9 mouse cellular contexts compared by ENCODE assay signal in the genomic region with DNA sequence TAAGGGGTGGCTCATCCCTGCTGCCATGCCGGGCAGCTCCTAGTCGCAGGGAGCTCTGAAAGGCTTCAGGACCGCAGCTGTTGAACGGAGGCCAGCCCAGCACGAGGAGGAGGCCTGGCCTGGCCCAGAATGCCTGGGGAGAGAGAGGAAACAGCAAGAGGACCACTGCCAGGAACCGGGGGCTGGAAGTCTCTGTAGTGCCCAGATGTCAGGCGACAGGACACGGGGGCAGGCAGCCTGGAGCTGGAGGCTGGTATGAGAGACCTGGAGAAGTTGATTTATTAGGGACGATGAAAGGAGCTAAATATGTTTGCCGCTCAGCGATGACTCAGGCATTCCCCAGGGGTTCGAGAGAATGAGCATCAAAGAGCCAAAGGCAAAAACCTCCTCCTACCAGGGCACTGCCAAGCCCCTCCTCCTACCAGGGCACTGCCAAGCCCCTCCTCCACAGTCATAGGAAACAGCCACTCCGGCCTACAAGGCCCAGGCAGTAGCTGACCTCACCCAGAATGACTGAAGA. TPM values are rescaled to one million over a fixed set of nuclear protein-coding genes. Genes with fewer than 3 reads are reported as not detected.
A peak's percentile ranks its signal among the peaks of the same experiment; 100 is the strongest.
DNase-seq lines count a peak whose midpoint lies in the region; ATAC-seq and TF ChIP-seq lines count a peak whose summit lies in the region.
"Had no signal": no experiment of that assay in that cellular context is flagged by ENCODE, and none has a peak within 500 bp of the region (broad histone marks: within the 10 kb centered on the region; RNA-seq: fewer than 3 reads in every experiment).

No protein-coding gene starts in this region.

- 0 out of 2 replicates have a peak overlapping the region, but pooled peaks have one; percentile 42 for H3K27ac ChIP-seq in neural tube, embryonic 12.5 days
- H3K27ac ChIP-seq in heart, embryonic 12.5 days (ENCODE audit: poor library complexity, severe bottlenecking), result no peak overlapping the region
- no peak overlapping the region; the same call in 1 of the 2 replicates for H3K27ac ChIP-seq in lung, postnatal 0 days (ENCODE audit: low read length)
- peak overlapping the region; percentile 57 for H3K27ac ChIP-seq in stomach, embryonic 15.5 days

- no peak for DNase-seq in neural tube, embryonic 10.5 days (ENCODE audit: extremely low spot score, low spot score)
- peak; percentile 50 to 55 for DNase-seq in cerebellum, postnatal 36 days
- DNase-seq in kidney, adult 9 months, result peak; percentile 90
- peak; percentile 85 for DNase-seq in lung, postnatal 0 days (ENCODE audit: low spot score)
- no peak for DNase-seq in thymus, postnatal 25 days

- H3K27me3 ChIP-seq in neural tube, embryonic 12.5 days (replicated peaks), result 0 out of 2 replicates have a peak, but pooled peaks cover 4% of the 10 kb centered on the region
- H3K27me3 ChIP-seq in heart, embryonic 12.5 days (replicated peaks), result peaks cover 49% of the 10 kb centered on the region
- no peaks in the 10 kb centered on the region for H3K27me3 ChIP-seq in lung, postnatal 0 days (replicated peaks; ENCODE audit: insufficient read depth, low read length)
- 0 out of 2 replicates have a peak, but pooled peaks cover 2% of the 10 kb centered on the region for H3K27me3 ChIP-seq in stomach, embryonic 15.5 days (replicated peaks)

- H3K4me1 ChIP-seq in neural tube, embryonic 12.5 days, result peaks cover 11% of the 10 kb centered on the region; the same call in 1 of the 2 replicates
- H3K4me1 ChIP-seq in heart, embryonic 12.5 days (replicated peaks), result no peaks in the 10 kb centered on the region
- 0 out of 2 replicates have a peak, but pooled peaks cover 3% of the 10 kb centered on the region for H3K4me1 ChIP-seq in lung, postnatal 0 days (ENCODE audit: insufficient read depth, low read depth, low read length)
- peaks cover 10% of the 10 kb centered on the region; the same call in 1 of the 2 replicates for H3K4me1 ChIP-seq in stomach, embryonic 15.5 days

- H3K4me3 ChIP-seq in neural tube, embryonic 12.5 days, result no peak overlapping the region
- H3K4me3 ChIP-seq in heart, embryonic 12.5 days, result no peak overlapping the region
- no peak overlapping the region for H3K4me3 ChIP-seq in lung, postnatal 0 days (ENCODE audit: low read depth, low read length)
- no peak overlapping the region for H3K4me3 ChIP-seq in stomach, embryonic 15.5 days (replicated peaks)

- H3K36me3 ChIP-seq in neural tube, embryonic 12.5 days, result no peaks in the 10 kb centered on the region
- no peaks in the 10 kb centered on the region for H3K36me3 ChIP-seq in heart, embryonic 12.5 days
- no peaks in the 10 kb centered on the region for H3K36me3 ChIP-seq in lung, postnatal 0 days (ENCODE audit: insufficient read depth, low read length)
- H3K36me3 ChIP-seq in stomach, embryonic 15.5 days, result no peaks in the 10 kb centered on the region
- H3K36me3 ChIP-seq: G1E had no signal

- TF ChIP-seq CTCF in lung, postnatal 0 days (IDR thresholded peaks at IDR 0.05), result no peak

- H3K9me3 ChIP-seq in neural tube, embryonic 12.5 days, result no peaks in the 10 kb centered on the region
- H3K9me3 ChIP-seq in heart, embryonic 12.5 days (replicated peaks), result no peaks in the 10 kb centered on the region
- H3K9me3 ChIP-seq in lung, postnatal 0 days (ENCODE audit: low read length), result no peaks in the 10 kb centered on the region
- no peaks in the 10 kb centered on the region for H3K9me3 ChIP-seq in stomach, embryonic 15.5 days
- H3K9me3 ChIP-seq: G1E had no signal

- WGBS in neural tube, embryonic 12.5 days, result 43% methylated on average over 13 of the region's 13 CpGs
- 44% methylated on average over 13 of the region's 13 CpGs for WGBS in heart, embryonic 12.5 days
- WGBS in lung, postnatal 0 days, result 24% methylated on average over 13 of the region's 13 CpGs
- WGBS in stomach, embryonic 15.5 days, result 37% methylated on average over 13 of the region's 13 CpGs

- TF ChIP-seq EP300 in lung, postnatal 0 days (IDR thresholded peaks at IDR 0.05), result no peak

- H3K4me2 ChIP-seq in neural tube, embryonic 12.5 days (replicated peaks), result no peak overlapping the region
- H3K4me2 ChIP-seq in heart, embryonic 12.5 days, result no peak overlapping the region
- H3K4me2 ChIP-seq in lung, postnatal 0 days (replicated peaks; ENCODE audit: low read depth, low read length), result no peak overlapping the region
- H3K4me2 ChIP-seq in stomach, embryonic 15.5 days, result no peak overlapping the region

- ATAC-seq in neural tube, embryonic 12.5 days (ENCODE audit: low FRiP score, low read depth), result peak; percentile 77
- peak; percentile 71; the same call in 1 of the 2 replicates for ATAC-seq in heart, embryonic 12.5 days (ENCODE audit: insufficient number of reproducible peaks, low FRiP score)
- ATAC-seq in lung, postnatal 0 days, result peak; percentile 94
- peak; percentile 71; the same call in 1 of the 2 replicates for ATAC-seq in stomach, embryonic 15.5 days (ENCODE audit: insufficient read depth, low FRiP score, low read depth)

- H3K9ac ChIP-seq in neural tube, embryonic 12.5 days, result no peak overlapping the region
- H3K9ac ChIP-seq in heart, embryonic 12.5 days, result no peak overlapping the region
- H3K9ac ChIP-seq in lung, postnatal 0 days (replicated peaks; ENCODE audit: low read depth), result no peak overlapping the region
- H3K9ac ChIP-seq in stomach, embryonic 15.5 days, result no peak overlapping the region

RNA-seq across cellular contexts. Expression of a gene that starts 27.6 kb away (rescaled TPM):
- polyA plus RNA-seq in neural tube, embryonic 12.5 days (2016; fragmentation: Nextera tagmentation; extraction: Ambion mirVana), result 6.4 and 6.6 TPM in 2 replicates
- polyA plus RNA-seq in heart, embryonic 12.5 days (2016; fragmentation: Nextera tagmentation; extraction: Ambion mirVana), result 3.8 and 4.8 TPM in 2 replicates
- polyA plus RNA-seq in lung, postnatal 0 days (2015; fragmentation: Nextera tagmentation; extraction: Ambion mirVana), result 14.5 and 16.1 TPM in 2 replicates
- polyA plus RNA-seq in stomach, embryonic 15.5 days (2015; fragmentation: Nextera tagmentation; extraction: Ambion mirVana), result 10.7 and 11.0 TPM in 2 replicates

RNA-seq across cellular contexts. Expression of a gene that starts 51.9 kb away (rescaled TPM):
- 7.7 and 9.0 TPM in 2 replicates for polyA plus RNA-seq in neural tube, embryonic 12.5 days (2016; fragmentation: Nextera tagmentation; extraction: Ambion mirVana)
- 5.5 and 6.9 TPM in 2 replicates for polyA plus RNA-seq in heart, embryonic 12.5 days (2016; fragmentation: Nextera tagmentation; extraction: Ambion mirVana)
- polyA plus RNA-seq in lung, postnatal 0 days (2015; fragmentation: Nextera tagmentation; extraction: Ambion mirVana), result 29.7 and 32.1 TPM in 2 replicates
- polyA plus RNA-seq in stomach, embryonic 15.5 days (2015; fragmentation: Nextera tagmentation; extraction: Ambion mirVana), result 26.5 and 36.5 TPM in 2 replicates

Comparison
In these comparisons a context has a peak if more than half of its experiments do, and no peak if none do; other contexts are left out.
1. H3K27ac ChIP-seq: peak in neural tube, embryonic 12.5 days (single experiment) and stomach, embryonic 15.5 days (single experiment); none in heart, embryonic 12.5 days (single experiment) and lung, postnatal 0 days (single experiment).
2. DNase-seq: peak in cerebellum, postnatal 36 days (2 of 2), kidney, adult 9 months (single experiment) and lung, postnatal 0 days (single experiment); none in neural tube, embryonic 10.5 days (single experiment) and thymus, postnatal 25 days (single experiment).
3. Peak in every context shown above with its lines, with median percentiles within 50 percentile points of each other: ATAC-seq.